Mouse (Mus musculus): ENCODE results near the gene Ankrd50. TPM values are rescaled to one million over a fixed set of nuclear protein-coding genes. Genes with fewer than 3 reads are reported as not detected.

The Ankrd50 gene
- polyA plus RNA-seq, 1 experiment = 8.8 TPM

DNA sequence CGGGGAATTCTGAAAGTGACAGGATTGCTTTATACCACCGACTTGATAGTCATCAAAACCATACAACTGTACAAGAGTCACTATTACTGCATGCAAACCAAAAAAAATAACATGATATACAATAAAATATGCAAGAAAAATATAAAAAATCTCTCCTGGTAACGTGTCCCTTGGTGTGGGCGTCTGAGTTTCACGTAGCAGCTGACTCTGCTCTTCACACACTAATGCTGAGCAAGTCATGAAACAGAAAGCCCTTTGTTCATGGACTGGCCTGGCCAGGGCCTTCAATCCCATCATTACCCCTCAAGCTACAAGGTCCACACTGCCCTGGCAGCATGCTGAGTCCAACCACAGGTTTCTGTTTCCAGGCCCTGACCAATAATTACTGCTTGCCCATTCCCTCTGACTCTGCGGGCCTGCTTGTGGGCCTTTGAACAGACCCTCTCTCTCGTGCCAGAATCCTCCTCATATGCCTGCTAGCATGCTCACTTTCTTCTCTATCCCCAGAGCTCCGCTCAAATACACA lies 17.7 kb downstream of the Ankrd50 start:
- no peak overlapping the region for H3K27ac ChIP-seq (ENCODE audit: control insufficient read depth, insufficient read depth, low read depth, low read length)
- no peaks in the 10 kb centered on the region for H3K27me3 ChIP-seq (ENCODE audit: control insufficient read depth, insufficient read depth, low read length)
- H3K4me3 ChIP-seq (ENCODE audit: control insufficient read depth, low read depth, low read length) = no peak overlapping the region
- H3K4me1 ChIP-seq (ENCODE audit: control insufficient read depth, insufficient read depth, low read length) = no peaks in the 10 kb centered on the region
- no peaks in the 10 kb centered on the region for H3K36me3 ChIP-seq (ENCODE audit: control insufficient read depth, insufficient read depth, low read length)
- TF ChIP-seq CTCF (IDR thresholded peaks at IDR 0.05; ENCODE audit: control insufficient read depth, insufficient read depth, insufficient replicate concordance, low read depth, low read length) (no peak), POLR2A (IDR thresholded peaks at IDR 0.05; ENCODE audit: control insufficient read depth, low read depth, low read length) (no peak)

DNA sequence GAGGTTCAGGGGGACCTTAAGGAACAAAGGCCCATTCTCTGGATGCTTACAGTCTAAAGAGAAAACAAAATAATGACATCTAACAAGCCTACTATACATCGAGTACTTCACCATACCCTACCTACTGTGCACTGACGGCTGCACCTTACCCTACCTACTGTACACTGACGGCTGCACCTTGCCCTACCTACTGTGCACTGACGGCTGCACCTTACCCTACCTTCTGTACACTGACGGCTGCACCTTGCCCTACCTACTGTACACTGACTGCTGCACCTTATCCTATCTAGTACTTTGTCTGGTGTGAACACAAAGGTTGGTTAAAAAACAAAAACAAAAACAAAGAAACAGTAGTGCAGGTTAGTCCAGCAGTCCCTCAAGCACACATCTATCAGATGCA lies 18.5 kb downstream of the Ankrd50 start:
- no peak for TF ChIP-seq POLR2A (IDR thresholded peaks at IDR 0.05; ENCODE audit: control insufficient read depth, low read depth, low read length)
- TF ChIP-seq CTCF (IDR thresholded peaks at IDR 0.05; ENCODE audit: control insufficient read depth, insufficient read depth, insufficient replicate concordance, low read depth, low read length) = no peak
- Histone ChIP-seq H3K4me1 (ENCODE audit: control insufficient read depth, insufficient read depth, low read length) (no peaks in the 10 kb centered on the region), H3K27me3 (ENCODE audit: control insufficient read depth, insufficient read depth, low read length) (no peaks in the 10 kb centered on the region), H3K27ac (ENCODE audit: control insufficient read depth, insufficient read depth, low read depth, low read length) (no peak overlapping the region), H3K4me3 (ENCODE audit: control insufficient read depth, low read depth, low read length) (no peak overlapping the region), H3K36me3 (ENCODE audit: control insufficient read depth, insufficient read depth, low read length) (no peaks in the 10 kb centered on the region)

- no peak overlapping the region for H3K4me3 ChIP-seq (ENCODE audit: control insufficient read depth, low read depth, low read length)
- H3K27me3 ChIP-seq (ENCODE audit: control insufficient read depth, insufficient read depth, low read length) = no peaks in the 10 kb centered on the region
- TF ChIP-seq CTCF (IDR thresholded peaks at IDR 0.05; ENCODE audit: control insufficient read depth, insufficient read depth, insufficient replicate concordance, low read depth, low read length) = no peak
- no peak for TF ChIP-seq POLR2A (IDR thresholded peaks at IDR 0.05; ENCODE audit: control insufficient read depth, low read depth, low read length)
- H3K27ac ChIP-seq (ENCODE audit: control insufficient read depth, insufficient read depth, low read depth, low read length) = no peak overlapping the region
- H3K4me1 ChIP-seq (ENCODE audit: control insufficient read depth, insufficient read depth, low read length) = no peaks in the 10 kb centered on the region
- H3K36me3 ChIP-seq (ENCODE audit: control insufficient read depth, insufficient read depth, low read length) = no peaks in the 10 kb centered on the region
These were observed 21.5 kb downstream of the Ankrd50 start for GRCm38 (mm10) chr3:38463149-38463548.

DNA sequence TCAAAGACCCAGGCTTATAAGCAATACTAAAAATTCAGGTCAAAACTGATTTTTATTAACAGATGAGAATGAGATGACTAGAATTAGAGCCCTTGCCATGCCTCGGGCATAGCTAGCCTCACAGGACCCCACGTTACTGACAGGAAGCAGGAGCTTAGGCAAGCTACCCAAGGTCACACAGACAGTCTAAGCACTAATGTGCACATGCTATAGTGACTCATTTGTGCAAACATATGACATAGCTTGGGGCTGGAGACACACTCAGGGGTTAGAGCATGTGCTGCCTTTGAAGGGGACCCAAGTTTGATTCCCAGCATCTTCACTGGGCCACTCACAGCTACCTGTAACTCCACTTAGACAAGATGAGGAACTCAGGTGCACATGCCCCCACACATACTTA lies 22.9 kb downstream of the Ankrd50 start:
- TF ChIP-seq POLR2A (IDR thresholded peaks at IDR 0.05; ENCODE audit: control insufficient read depth, low read depth, low read length) (no peak), CTCF (IDR thresholded peaks at IDR 0.05; ENCODE audit: control insufficient read depth, insufficient read depth, insufficient replicate concordance, low read depth, low read length) (no peak)
- Histone ChIP-seq H3K27me3 (ENCODE audit: control insufficient read depth, insufficient read depth, low read length) (no peaks in the 10 kb centered on the region), H3K4me1 (ENCODE audit: control insufficient read depth, insufficient read depth, low read length) (no peaks in the 10 kb centered on the region), H3K36me3 (ENCODE audit: control insufficient read depth, insufficient read depth, low read length) (no peaks in the 10 kb centered on the region), H3K27ac (ENCODE audit: control insufficient read depth, insufficient read depth, low read depth, low read length) (no peak overlapping the region), H3K4me3 (ENCODE audit: control insufficient read depth, low read depth, low read length) (no peak overlapping the region)

- Histone ChIP-seq H3K27me3 (ENCODE audit: control insufficient read depth, insufficient read depth, low read length) (no peaks in the 10 kb centered on the region), H3K4me3 (ENCODE audit: control insufficient read depth, low read depth, low read length) (no peak overlapping the region), H3K4me1 (ENCODE audit: control insufficient read depth, insufficient read depth, low read length) (no peaks in the 10 kb centered on the region), H3K27ac (ENCODE audit: control insufficient read depth, insufficient read depth, low read depth, low read length) (no peak overlapping the region), H3K36me3 (ENCODE audit: control insufficient read depth, insufficient read depth, low read length) (no peaks in the 10 kb centered on the region)
- TF ChIP-seq POLR2A (IDR thresholded peaks at IDR 0.05; ENCODE audit: control insufficient read depth, low read depth, low read length) (no peak), CTCF (IDR thresholded peaks at IDR 0.05; ENCODE audit: control insufficient read depth, insufficient read depth, insufficient replicate concordance, low read depth, low read length) (no peak)
These were observed 24.4 kb downstream of the Ankrd50 start for GRCm38 (mm10) chr3:38460250-38460624.

- TF ChIP-seq POLR2A (IDR thresholded peaks at IDR 0.05; ENCODE audit: control insufficient read depth, low read depth, low read length) (no peak), CTCF (IDR thresholded peaks at IDR 0.05; ENCODE audit: control insufficient read depth, insufficient read depth, insufficient replicate concordance, low read depth, low read length) (no peak)
- Histone ChIP-seq H3K27me3 (ENCODE audit: control insufficient read depth, insufficient read depth, low read length) (no peaks in the 10 kb centered on the region), H3K36me3 (ENCODE audit: control insufficient read depth, insufficient read depth, low read length) (no peaks in the 10 kb centered on the region), H3K4me1 (ENCODE audit: control insufficient read depth, insufficient read depth, low read length) (no peaks in the 10 kb centered on the region), H3K27ac (ENCODE audit: control insufficient read depth, insufficient read depth, low read depth, low read length) (no peak overlapping the region), H3K4me3 (ENCODE audit: control insufficient read depth, low read depth, low read length) (no peak overlapping the region)
These were observed 25.0 kb downstream of the Ankrd50 start for GRCm38 (mm10) chr3:38459507-38460249.

DNA sequence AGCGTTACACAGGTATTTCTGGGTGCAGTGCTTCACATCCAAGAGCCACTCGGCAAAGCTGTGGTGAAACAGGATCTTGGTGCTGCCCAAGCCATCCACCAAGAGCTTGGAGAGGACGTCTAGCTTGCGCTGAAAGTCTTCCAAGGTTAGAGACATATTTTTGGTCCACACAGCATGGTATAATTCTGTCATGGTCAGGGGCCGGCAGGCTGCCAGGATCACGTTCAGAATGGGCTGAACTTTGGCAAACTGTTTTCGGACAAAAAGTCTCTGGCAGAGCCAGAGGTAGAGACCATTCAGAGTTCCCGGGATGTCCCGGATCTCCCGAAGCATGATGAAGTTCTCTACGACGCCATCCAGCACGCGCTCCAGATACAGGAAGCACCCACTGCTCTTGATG lies 27.6 kb downstream of the Ankrd50 start:
- no peaks in the 10 kb centered on the region for H3K27me3 ChIP-seq (ENCODE audit: control insufficient read depth, insufficient read depth, low read length)
- no peaks in the 10 kb centered on the region for H3K4me1 ChIP-seq (ENCODE audit: control insufficient read depth, insufficient read depth, low read length)
- H3K36me3 ChIP-seq (ENCODE audit: control insufficient read depth, insufficient read depth, low read length) = no peaks in the 10 kb centered on the region
- no peak overlapping the region for H3K4me3 ChIP-seq (ENCODE audit: control insufficient read depth, low read depth, low read length)
- no peak overlapping the region for H3K27ac ChIP-seq (ENCODE audit: control insufficient read depth, insufficient read depth, low read depth, low read length)
- TF ChIP-seq POLR2A (IDR thresholded peaks at IDR 0.05; ENCODE audit: control insufficient read depth, low read depth, low read length) = no peak
- TF ChIP-seq CTCF (IDR thresholded peaks at IDR 0.05; ENCODE audit: control insufficient read depth, insufficient read depth, insufficient replicate concordance, low read depth, low read length) = no peak

All from testis, adult 2 months (tissue).